Mouse (Mus musculus): Measurements from ENCODE around the gene Jade2. TPM values are rescaled to one million over a fixed set of nuclear protein-coding genes. Genes with fewer than 3 reads are reported as not detected.

The Jade2 gene
- polyA plus RNA-seq (2014; fragmentation: Nextera tagmentation; extraction: Ambion mirVana): 0.59 and 1.2 TPM in 2 replicates

- Histone ChIP-seq H3K4me1 (replicated peaks; ENCODE audit: control insufficient read depth, insufficient read depth, low read length) (peaks cover 11% of the 10 kb centered on the region), H3K9me3 (ENCODE audit: control insufficient read depth, low read length) (no peaks in the 10 kb centered on the region), H3K4me2 (peak within 1 kb of the TSS; percentile 92), H3K4me3 (ENCODE audit: low read depth, low read length) (peak within 1 kb of the TSS; percentile 66), H3K27ac (ENCODE audit: low read depth, low read length) (peak within 1 kb of the TSS; percentile 60), H3K36me3 (ENCODE audit: control insufficient read depth, insufficient read depth, low read length) (no peaks in the 10 kb centered on the region), H3K9ac (ENCODE audit: low read depth, low read length) (peak within 1 kb of the TSS; percentile 72), H3K27me3 (replicated peaks; ENCODE audit: control insufficient read depth, insufficient read depth, low read length) (peaks cover 16% of the 10 kb centered on the region)
- ATAC-seq (replicated peaks; ENCODE audit: low FRiP score): 0 out of 2 replicates have a peak, but pooled peaks have one; percentile 30
- peak; percentile 63 for DNase-seq (ENCODE audit: low spot score)
- under 1% methylated on average over 44 of the region's 47 CpGs for WGBS
Observed at GRCm38 (mm10) chr11:51857081-51857671, at the start of gene Jade2. TSS of gene Jade2 (minus strand) at chr11:51857653.

- Histone ChIP-seq H3K4me2 (no peak overlapping the region), H3K4me3 (ENCODE audit: low read depth, low read length) (no peak overlapping the region), H3K9me3 (ENCODE audit: control insufficient read depth, low read length) (no peaks in the 10 kb centered on the region), H3K36me3 (ENCODE audit: control insufficient read depth, insufficient read depth, low read length) (no peaks in the 10 kb centered on the region), H3K27ac (ENCODE audit: low read depth, low read length) (no peak overlapping the region), H3K9ac (ENCODE audit: low read depth, low read length) (no peak overlapping the region), H3K27me3 (replicated peaks; ENCODE audit: control insufficient read depth, insufficient read depth, low read length) (no peaks in the 10 kb centered on the region; the same call in 1 of the 2 replicates), H3K4me1 (replicated peaks; ENCODE audit: control insufficient read depth, insufficient read depth, low read length) (no peaks in the 10 kb centered on the region)
- DNase-seq (ENCODE audit: low spot score) (no peak), ATAC-seq (replicated peaks; ENCODE audit: low FRiP score) (no peak)
- WGBS: 84% methylated on average over 3 of the region's 3 CpGs
Observed at GRCm38 (mm10) chr11:51904224-51904623, 46.8 kb upstream of the Jade2 start.

- ATAC-seq (replicated peaks; ENCODE audit: low FRiP score) (no peak), DNase-seq (ENCODE audit: low spot score) (no peak)
- Histone ChIP-seq H3K4me2 (no peak overlapping the region), H3K9me3 (ENCODE audit: control insufficient read depth, low read length) (no peaks in the 10 kb centered on the region), H3K27me3 (replicated peaks; ENCODE audit: control insufficient read depth, insufficient read depth, low read length) (peaks cover 6% of the 10 kb centered on the region), H3K27ac (ENCODE audit: low read depth, low read length) (no peak overlapping the region), H3K4me1 (replicated peaks; ENCODE audit: control insufficient read depth, insufficient read depth, low read length) (no peaks in the 10 kb centered on the region), H3K4me3 (ENCODE audit: low read depth, low read length) (no peak overlapping the region), H3K36me3 (ENCODE audit: control insufficient read depth, insufficient read depth, low read length) (no peaks in the 10 kb centered on the region), H3K9ac (ENCODE audit: low read depth, low read length) (no peak overlapping the region)
- whole genome bisulfite sequencing: 74% methylated on average over 10 of the region's 10 CpGs
Observed at GRCm38 (mm10) chr11:51899691-51900090, 42.2 kb upstream of the Jade2 start.

- no peak overlapping the region for H3K9ac ChIP-seq (ENCODE audit: low read depth, low read length)
- H3K27ac ChIP-seq (ENCODE audit: low read depth, low read length): no peak overlapping the region
- H3K4me1 ChIP-seq (replicated peaks; ENCODE audit: control insufficient read depth, insufficient read depth, low read length): no peaks in the 10 kb centered on the region
- H3K27me3 ChIP-seq (replicated peaks; ENCODE audit: control insufficient read depth, insufficient read depth, low read length): peaks cover 6% of the 10 kb centered on the region
- no peak overlapping the region for H3K4me2 ChIP-seq
- DNase-seq (ENCODE audit: low spot score) (no peak), ATAC-seq (replicated peaks; ENCODE audit: low FRiP score) (no peak)
- H3K36me3 ChIP-seq (ENCODE audit: control insufficient read depth, insufficient read depth, low read length): no peaks in the 10 kb centered on the region
- H3K9me3 ChIP-seq (ENCODE audit: control insufficient read depth, low read length): no peaks in the 10 kb centered on the region
- no peak overlapping the region for H3K4me3 ChIP-seq (ENCODE audit: low read depth, low read length)
- WGBS: 55% methylated on average over 21 of the region's 21 CpGs
Observed at GRCm38 (mm10) chr11:51898326-51899080, 41.0 kb upstream of the Jade2 start.

- H3K27ac ChIP-seq (ENCODE audit: low read depth, low read length): no peak overlapping the region
- WGBS: 77% methylated on average over 11 of the region's 11 CpGs
Observed at GRCm38 (mm10) chr11:51897311-51897710, 39.9 kb upstream of the Jade2 start.

GRCm38 (mm10) chr11:51896012-51896411 is 38.6 kb upstream of the Jade2 start:
- 43% methylated on average over 4 of the region's 4 CpGs for WGBS
- H3K4me2 ChIP-seq: no peak overlapping the region
- H3K9ac ChIP-seq (ENCODE audit: low read depth, low read length): no peak overlapping the region
- no peak for ATAC-seq (replicated peaks; ENCODE audit: low FRiP score)
- no peaks in the 10 kb centered on the region for H3K36me3 ChIP-seq (ENCODE audit: control insufficient read depth, insufficient read depth, low read length)
- H3K27ac ChIP-seq (ENCODE audit: low read depth, low read length): no peak overlapping the region
- no peak overlapping the region for H3K4me3 ChIP-seq (ENCODE audit: low read depth, low read length)
- peaks cover 6% of the 10 kb centered on the region for H3K27me3 ChIP-seq (replicated peaks; ENCODE audit: control insufficient read depth, insufficient read depth, low read length)
- DNase-seq (ENCODE audit: low spot score): no peak
- no peaks in the 10 kb centered on the region for H3K4me1 ChIP-seq (replicated peaks; ENCODE audit: control insufficient read depth, insufficient read depth, low read length)
- H3K9me3 ChIP-seq (ENCODE audit: control insufficient read depth, low read length): no peaks in the 10 kb centered on the region

More at GRCm38 (mm10) chr11:51897311-51897710, 39.9 kb upstream of the Jade2 start:
- Histone ChIP-seq H3K27me3 (replicated peaks; ENCODE audit: control insufficient read depth, insufficient read depth, low read length) (peaks cover 6% of the 10 kb centered on the region), H3K4me1 (replicated peaks; ENCODE audit: control insufficient read depth, insufficient read depth, low read length) (no peaks in the 10 kb centered on the region), H3K36me3 (ENCODE audit: control insufficient read depth, insufficient read depth, low read length) (no peaks in the 10 kb centered on the region), H3K9ac (ENCODE audit: low read depth, low read length) (no peak overlapping the region), H3K4me3 (ENCODE audit: low read depth, low read length) (no peak overlapping the region), H3K4me2 (no peak overlapping the region), H3K9me3 (ENCODE audit: control insufficient read depth, low read length) (no peaks in the 10 kb centered on the region)
- ATAC-seq (replicated peaks; ENCODE audit: low FRiP score) (no peak), DNase-seq (ENCODE audit: low spot score) (no peak)

- Histone ChIP-seq H3K36me3 (ENCODE audit: control insufficient read depth, insufficient read depth, low read length) (no peaks in the 10 kb centered on the region), H3K4me2 (no peak overlapping the region), H3K27ac (ENCODE audit: low read depth, low read length) (no peak overlapping the region), H3K4me1 (replicated peaks; ENCODE audit: control insufficient read depth, insufficient read depth, low read length) (peaks cover 9% of the 10 kb centered on the region), H3K9ac (ENCODE audit: low read depth, low read length) (no peak overlapping the region), H3K9me3 (ENCODE audit: control insufficient read depth, low read length) (no peaks in the 10 kb centered on the region), H3K4me3 (ENCODE audit: low read depth, low read length) (no peak overlapping the region), H3K27me3 (replicated peaks; ENCODE audit: control insufficient read depth, insufficient read depth, low read length) (no peaks in the 10 kb centered on the region)
- WGBS: 78% methylated on average over 6 of the region's 6 CpGs
- DNase-seq (ENCODE audit: low spot score): no peak
- no peak for ATAC-seq (replicated peaks; ENCODE audit: low FRiP score)
Observed at GRCm38 (mm10) chr11:51885681-51886080, 28.2 kb upstream of the Jade2 start.

GRCm38 (mm10) chr11:51884092-51884491 is 26.6 kb upstream of the Jade2 start:
- Histone ChIP-seq H3K36me3 (ENCODE audit: control insufficient read depth, insufficient read depth, low read length) (no peaks in the 10 kb centered on the region), H3K4me2 (no peak overlapping the region), H3K9me3 (ENCODE audit: control insufficient read depth, low read length) (0 out of 2 replicates have a peak, but pooled peaks cover 3% of the 10 kb centered on the region), H3K27me3 (replicated peaks; ENCODE audit: control insufficient read depth, insufficient read depth, low read length) (no peaks in the 10 kb centered on the region), H3K27ac (ENCODE audit: low read depth, low read length) (no peak overlapping the region), H3K9ac (ENCODE audit: low read depth, low read length) (no peak overlapping the region), H3K4me3 (ENCODE audit: low read depth, low read length) (no peak overlapping the region), H3K4me1 (replicated peaks; ENCODE audit: control insufficient read depth, insufficient read depth, low read length) (peaks cover 9% of the 10 kb centered on the region)
- ATAC-seq (replicated peaks; ENCODE audit: low FRiP score) (no peak), DNase-seq (ENCODE audit: low spot score) (no peak)
- WGBS: 48% methylated on average over 1 of the region's 1 CpGs
